Mouse (Mus musculus) gastrocnemius, postnatal 25 days (tissue): Measurements from ENCODE around the gene Fam13c. TPM values are rescaled to one million over a fixed set of nuclear protein-coding genes. Genes with fewer than 3 reads are reported as not detected.
A peak's percentile ranks its signal among the peaks of the same experiment; 100 is the strongest.

ENCODE experiments used
- DNase-seq: peaks from one replicate; pipeline ENCODE4 v3.0.0; 2022
- total RNA-seq, 2 experiments: library from RNA; stranded (reverse); gene quantifications; 1 replicate in 1 of 2; 2 replicates in 1 of 2; pipeline ENCODE4 v1.2.3; 2021

Fam13c gene
- total RNA-seq, 2 experiments from 2014 or later = 5.4 to 5.7 TPM

DNA sequence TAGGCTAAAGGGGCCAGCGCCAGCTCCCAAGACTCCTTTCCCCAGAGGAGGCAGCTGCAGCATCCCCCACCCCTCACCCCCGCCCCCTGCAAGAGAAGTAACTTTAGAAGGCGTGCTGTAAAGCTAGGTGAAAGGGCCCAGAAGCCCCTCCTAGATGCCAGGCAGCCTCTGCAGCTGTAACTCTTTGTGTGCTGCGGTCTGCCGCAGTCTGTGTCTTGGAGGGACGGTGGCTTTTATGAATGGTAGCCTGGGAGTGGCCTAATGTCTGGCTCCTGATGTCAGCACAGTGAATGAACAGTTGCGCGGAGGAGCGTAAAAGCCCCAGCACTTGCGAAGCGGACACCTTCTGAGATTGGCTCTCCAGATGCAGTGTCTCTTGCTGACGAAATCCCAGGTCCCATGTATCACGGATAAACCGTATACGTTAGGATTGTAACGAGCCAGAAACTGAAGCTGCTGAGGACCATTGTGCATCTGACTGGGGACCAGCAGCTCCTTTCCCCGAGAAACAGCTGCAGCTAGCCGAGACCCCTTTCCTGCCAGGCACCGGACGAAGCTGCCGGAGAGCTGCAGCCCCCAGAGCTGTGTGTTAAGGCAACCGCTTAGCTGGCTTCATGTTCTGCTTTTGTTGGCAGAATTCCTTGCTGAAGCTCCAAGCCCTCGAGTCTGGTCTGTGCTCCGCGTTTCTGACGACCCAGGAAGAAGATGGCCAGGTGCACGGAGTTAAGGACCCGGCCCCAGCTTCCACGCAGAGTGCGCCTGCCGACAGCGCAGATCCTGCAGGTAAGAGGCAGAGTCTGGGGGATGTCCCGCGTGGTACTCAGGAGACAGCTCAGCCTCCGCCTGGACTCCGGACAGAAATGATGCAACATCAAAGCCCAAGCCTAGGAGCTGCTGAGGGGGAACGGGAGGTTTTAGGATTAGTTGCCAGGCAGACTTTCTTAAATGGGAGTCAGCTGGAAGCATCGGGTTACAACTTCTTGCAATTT, 80.2 kb downstream of the Fam13c start:
- peak; percentile 32 for DNase-seq

GRCm38 (mm10) chr10:70521379-70521778, 81.1 kb downstream of the Fam13c start:
- DNase-seq = no peak

GRCm38 (mm10) chr10:70530185-70530823, 90.0 kb downstream of the Fam13c start:
- no peak for DNase-seq

DNA sequence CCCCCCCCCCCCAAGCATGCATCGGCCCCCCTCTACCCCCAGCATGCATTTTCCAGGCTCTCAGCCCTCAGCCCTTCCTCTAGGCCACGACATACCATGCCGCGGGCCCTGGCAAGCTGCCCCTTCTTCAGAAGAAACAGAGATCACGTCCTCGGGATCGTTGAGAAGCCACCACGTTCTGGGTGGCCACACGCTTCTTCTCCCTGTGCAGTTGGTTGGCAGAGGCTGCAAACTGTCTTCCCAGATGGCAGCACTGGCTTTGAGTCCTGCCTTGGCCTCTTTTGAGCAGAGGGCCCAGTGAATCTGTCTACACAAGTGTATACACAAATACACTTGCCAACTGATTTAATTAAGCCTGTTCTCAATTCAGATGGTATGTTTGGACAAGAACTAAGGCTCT, 92.0 kb downstream of the Fam13c start:
- no peak for DNase-seq

DNA sequence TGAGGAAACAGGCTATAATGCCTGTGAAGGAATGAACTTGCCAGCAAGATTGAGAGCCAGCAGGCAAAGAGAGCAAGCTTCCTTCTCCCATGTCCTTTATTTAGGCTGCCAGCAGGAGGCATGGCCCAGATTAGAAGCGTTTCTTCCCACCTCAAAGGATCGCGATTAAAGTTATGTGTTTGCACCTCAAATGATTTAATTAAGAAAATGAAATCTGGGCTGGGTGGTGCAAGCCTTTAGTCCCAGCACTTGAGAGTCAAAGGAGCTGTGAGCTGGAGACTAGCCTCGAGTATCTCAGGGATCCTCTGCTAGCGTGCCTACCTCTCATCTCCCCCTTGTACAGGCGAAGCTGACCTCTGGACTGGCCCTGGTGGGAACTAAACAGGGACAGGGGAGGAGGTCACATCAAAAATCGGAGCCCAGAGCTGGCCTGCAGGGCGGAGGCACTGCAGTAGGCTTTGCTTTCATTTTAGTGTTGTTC, 93.1 kb downstream of the Fam13c start:
- DNase-seq = peak; percentile 44

- no peak for DNase-seq
Measured at GRCm38 (mm10) chr10:70533986-70534385, 93.7 kb downstream of the Fam13c start.

GRCm38 (mm10) chr10:70534571-70534970, 94.3 kb downstream of the Fam13c start:
- DNase-seq = no peak

- DNase-seq = no peak
Measured at GRCm38 (mm10) chr10:70535401-70535800, 95.1 kb downstream of the Fam13c start.

- no peak for DNase-seq
Measured at GRCm38 (mm10) chr10:70537694-70538093, 97.4 kb downstream of the Fam13c start.

- no peak for DNase-seq
Measured at GRCm38 (mm10) chr10:70539251-70539650, 99.0 kb downstream of the Fam13c start.

DNA sequence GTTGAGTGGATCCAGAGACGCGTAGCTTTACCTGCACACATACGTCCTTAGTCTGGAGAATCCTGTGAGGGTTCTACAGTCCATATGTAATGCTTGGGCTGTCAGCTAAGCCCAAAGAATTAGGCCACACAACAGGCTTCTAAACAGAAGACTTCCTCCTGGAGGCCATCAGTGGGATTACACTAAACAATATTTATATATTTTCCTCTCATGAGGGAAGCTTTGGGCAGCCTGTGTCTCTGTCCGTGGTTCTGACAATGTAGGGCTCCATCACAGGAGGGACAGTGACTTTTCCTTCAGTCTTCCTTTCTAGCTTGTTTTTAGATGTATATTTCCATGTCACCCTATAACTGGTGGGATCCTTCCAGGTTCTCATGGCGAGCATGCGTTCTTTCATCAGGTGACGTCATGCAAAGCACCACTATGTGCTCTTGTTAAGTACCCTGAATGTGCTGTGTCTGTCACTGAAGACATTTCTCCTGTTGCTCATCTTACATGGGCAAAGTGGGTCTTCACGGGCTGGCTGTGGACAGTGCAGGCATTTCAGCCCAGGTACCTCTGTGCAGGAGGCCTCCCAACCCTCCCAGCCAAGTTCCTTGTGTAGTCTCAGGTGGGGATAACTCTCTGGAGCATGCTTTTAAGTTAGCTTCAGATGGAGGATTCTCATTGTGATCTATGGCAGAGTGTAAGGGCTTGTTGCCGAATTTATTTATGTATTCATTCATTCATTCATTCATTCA, 100.3 kb downstream of the Fam13c start:
- DNase-seq = no peak

- DNase-seq = no peak
Measured at GRCm38 (mm10) chr10:70542857-70543256, 102.6 kb downstream of the Fam13c start.

DNA sequence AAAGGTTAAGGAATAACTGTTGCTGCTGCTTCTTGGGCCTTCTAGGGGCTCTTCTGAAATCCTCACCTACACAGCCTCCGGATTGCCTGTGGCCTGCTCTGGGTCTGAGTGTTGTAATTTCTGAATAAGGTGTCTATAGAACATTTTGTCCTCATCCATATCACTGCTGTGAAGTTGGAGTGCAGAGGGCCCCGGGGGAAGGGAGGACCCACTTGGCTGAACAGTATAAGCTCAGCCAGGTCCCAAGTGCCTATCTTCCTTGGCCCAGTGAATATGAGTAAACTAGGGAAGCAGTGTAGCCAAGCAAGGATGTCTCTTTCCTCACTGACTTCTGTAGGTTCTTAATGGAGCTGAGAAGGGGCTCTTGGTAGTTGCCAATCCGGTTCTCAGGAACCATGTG, 112.2 kb downstream of the Fam13c start:
- DNase-seq = peak; percentile 23

- DNase-seq = peak; percentile 19
Measured at GRCm38 (mm10) chr10:70563636-70564035, 123.4 kb downstream of the Fam13c start.

GRCm38 (mm10) chr10:70581556-70582211, 141.4 kb downstream of the Fam13c start:
- DNase-seq = no peak

GRCm38 (mm10) chr10:70584171-70584570, 143.9 kb downstream of the Fam13c start:
- no peak for DNase-seq

- no peak for DNase-seq
Measured at GRCm38 (mm10) chr10:70586876-70587405, 146.7 kb downstream of the Fam13c start.

DNA sequence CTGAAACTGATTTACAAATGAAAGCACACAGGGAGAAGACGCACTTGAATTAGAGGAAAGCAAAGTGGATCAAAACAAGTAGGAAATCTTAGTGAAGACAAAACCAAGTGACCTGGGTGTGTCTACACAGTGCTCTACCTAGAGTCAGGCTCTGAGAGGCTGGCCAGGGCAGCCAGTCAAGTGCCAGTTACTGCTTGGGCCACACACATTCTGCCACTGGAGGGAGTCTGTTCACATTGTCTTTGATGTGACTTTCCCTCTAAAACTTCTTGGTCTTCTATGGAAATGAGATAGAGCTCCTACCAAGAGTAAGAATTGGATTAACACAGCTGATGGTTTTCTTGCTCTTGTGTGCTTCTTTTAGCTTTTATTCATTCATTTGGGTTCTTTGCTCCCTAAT, 153.7 kb downstream of the Fam13c start:
- DNase-seq = no peak

- no peak for DNase-seq
Measured at GRCm38 (mm10) chr10:70598081-70598515, 157.8 kb downstream of the Fam13c start.

DNA sequence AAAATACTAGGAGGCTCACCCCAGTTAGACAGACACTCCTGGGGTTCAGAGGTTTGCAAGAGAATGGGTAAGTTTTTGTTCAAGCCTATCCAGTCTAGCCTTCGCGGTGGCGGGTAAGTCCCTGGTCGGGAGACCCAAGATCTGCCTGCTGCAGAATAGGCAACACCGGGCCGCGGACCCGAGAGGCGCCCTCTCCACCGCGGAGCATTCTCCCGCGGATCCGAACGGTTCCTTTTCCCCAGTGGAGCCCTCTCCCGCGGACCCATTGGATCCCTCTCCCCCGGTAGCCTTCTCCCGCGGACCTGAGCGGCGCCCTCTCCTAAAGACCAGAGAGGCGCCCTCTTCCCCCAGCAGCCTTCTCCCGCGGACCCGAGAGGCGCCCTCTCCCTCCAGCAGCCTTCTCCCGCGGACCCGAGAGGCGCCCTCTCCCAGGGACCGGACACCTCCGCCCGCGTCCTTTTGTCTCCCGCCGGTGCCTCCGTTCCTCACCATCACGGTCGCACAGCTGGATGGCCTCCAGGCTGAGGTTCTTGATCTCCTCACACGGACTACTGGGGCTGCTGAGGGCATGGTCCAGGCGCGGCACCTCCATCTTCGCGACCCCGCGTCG, 158.3 kb downstream of the Fam13c start:
- DNase-seq = no peak
